Mouse (Mus musculus) c-Kit-negative CD71-positive TER-119-positive erythroid progenitor cells, embryonic 14.5 days (primary cell): Measurements from ENCODE around the gene Fkbp11.

Experiments used
- DNase-seq: peaks from one replicate; pipeline ENCODE4 v3.0.0-alpha.2; 2013; ENCODE audit warnings: low read depth, low spot score

The Fkbp11 gene

GRCm38 (mm10) chr15:98696216-98696615, 31.8 kb downstream of the Fkbp11 start:
- no peak for DNase-seq

GRCm38 (mm10) chr15:98695726-98696125, 32.3 kb downstream of the Fkbp11 start:
- no peak for DNase-seq

- DNase-seq: no peak
Observed at GRCm38 (mm10) chr15:98692171-98692715, 35.8 kb downstream of the Fkbp11 start.

- no peak for DNase-seq
Observed at GRCm38 (mm10) chr15:98691486-98692147, 36.4 kb downstream of the Fkbp11 start.

GRCm38 (mm10) chr15:98689682-98690081, 38.3 kb downstream of the Fkbp11 start:
- no peak for DNase-seq

- no peak for DNase-seq
Observed at GRCm38 (mm10) chr15:98685926-98686325, 42.1 kb downstream of the Fkbp11 start.

GRCm38 (mm10) chr15:98683746-98684145, 44.3 kb downstream of the Fkbp11 start:
- no peak for DNase-seq

- no peak for DNase-seq
Observed at GRCm38 (mm10) chr15:98683177-98683576, 44.8 kb downstream of the Fkbp11 start.

- DNase-seq: no peak
Observed at GRCm38 (mm10) chr15:98681633-98682032, 46.4 kb downstream of the Fkbp11 start.

GRCm38 (mm10) chr15:98680660-98681059, 47.3 kb downstream of the Fkbp11 start:
- no peak for DNase-seq

GRCm38 (mm10) chr15:98677977-98678376, 50.0 kb downstream of the Fkbp11 start:
- DNase-seq: no peak

GRCm38 (mm10) chr15:98676940-98677728, 50.9 kb downstream of the Fkbp11 start, which contains the start of gene Rnd1:
Rnd1 (minus strand) TSS chr15:98677461.
- no peak for DNase-seq

- DNase-seq: no peak
Observed at GRCm38 (mm10) chr15:98676471-98676870, 51.5 kb downstream of the Fkbp11 start.

GRCm38 (mm10) chr15:98675634-98676250, 52.3 kb downstream of the Fkbp11 start:
- DNase-seq: no peak

GRCm38 (mm10) chr15:98674994-98675545, 52.9 kb downstream of the Fkbp11 start:
- DNase-seq: no peak
